Mouse (Mus musculus) hindbrain, embryonic 15.5 days (tissue): ENCODE data around the gene Zp3. TPM values are rescaled to one million over a fixed set of nuclear protein-coding genes. Genes with fewer than 3 reads are reported as not detected.

Experiments used
- ATAC-seq: fragments of 200-750 bp; cut with Nextera tagmentation; 2 replicates; pipeline ENCODE4 v1.8.0; 2017; ENCODE audit warnings: low read depth, moderate number of reproducible peaks, moderate TSS enrichment; ENCODE audit not compliant: low FRiP score
- H3K27ac ChIP-seq: fragments of 300-500 bp; sonication (generic); replicated peaks from 2 replicates; pipeline ENCODE4 v1.5.1; 2015; ENCODE audit warnings: mild to moderate bottlenecking, inconsistent platforms
- H3K27me3 ChIP-seq: fragments of 300-500 bp; sonication (generic); 2 replicates; pipeline ENCODE4 v1.6.1; 2015; ENCODE audit warnings: control low read depth, inconsistent platforms
- H3K36me3 ChIP-seq: fragments of 300-500 bp; sonication (generic); 2 replicates; pipeline ENCODE4 v1.6.1; 2015; ENCODE audit warnings: control low read depth, inconsistent platforms
- H3K4me1 ChIP-seq: fragments of 300-500 bp; sonication (generic); replicated peaks from 2 replicates; pipeline ENCODE4 v1.6.1; 2015; ENCODE audit warnings: control low read depth, inconsistent platforms
- H3K4me2 ChIP-seq: fragments of 300-500 bp; sonication (generic); 2 replicates; pipeline ENCODE4 v1.6.1; 2015; ENCODE audit warnings: moderate library complexity, mild to moderate bottlenecking, inconsistent platforms
- H3K4me3 ChIP-seq: fragments of 300-500 bp; sonication (generic); 2 replicates; pipeline ENCODE4 v1.5.1; 2015; ENCODE audit warnings: mild to moderate bottlenecking, inconsistent platforms
- H3K9ac ChIP-seq: fragments of 300-500 bp; sonication (generic); 2 replicates; pipeline ENCODE4 v1.6.1; 2015; ENCODE audit warnings: inconsistent platforms
- H3K9me3 ChIP-seq: fragments of 300-500 bp; sonication (generic); 2 replicates; pipeline ENCODE4 v1.6.1; 2016; ENCODE audit warnings: control low read depth, inconsistent platforms
- WGBS: fragments of 180-500 bp; shearing (Covaris S2); methylation state at CpG from one replicate; pipeline ENCODE4 v1.1.7; 2015; 5-methylcytosine and 5-hydroxymethylcytosine counted together
- polyA plus RNA-seq: library from polyadenylated mRNA; unstranded; fragments of >200 nt; fragmentation: Nextera tagmentation; extraction: Ambion mirVana; gene quantifications from 2 replicates; pipeline ENCODE4 v1.2.1, GENCODE M21; 2015

Zp3 gene
- polyA plus RNA-seq, 1 experiment from 2014 or later = 0.21 TPM

GRCm38 (mm10) chr5:135950710-135951412 is 29.0 kb upstream of the Zp3 start:
- no peak for ATAC-seq
- Histone ChIP-seq H3K27me3 (no peaks in the 10 kb centered on the region), H3K4me3 (no peak overlapping the region), H3K4me2 (no peak overlapping the region), H3K36me3 (no peaks in the 10 kb centered on the region), H3K27ac (no peak overlapping the region), H3K9ac (no peak overlapping the region), H3K4me1 (peaks cover 3% of the 10 kb centered on the region), H3K9me3 (no peaks in the 10 kb centered on the region)
- 88% methylated on average over 11 of the region's 11 CpGs for WGBS

- WGBS = 95% methylated on average over 2 of the region's 2 CpGs
- ATAC-seq = no peak
- Histone ChIP-seq H3K4me2 (no peak overlapping the region), H3K9me3 (no peaks in the 10 kb centered on the region), H3K27me3 (no peaks in the 10 kb centered on the region), H3K4me3 (no peak overlapping the region), H3K4me1 (no peaks in the 10 kb centered on the region), H3K36me3 (no peaks in the 10 kb centered on the region), H3K9ac (no peak overlapping the region), H3K27ac (no peak overlapping the region)
These were observed 28.2 kb upstream of the Zp3 start for GRCm38 (mm10) chr5:135951660-135952059.

DNA sequence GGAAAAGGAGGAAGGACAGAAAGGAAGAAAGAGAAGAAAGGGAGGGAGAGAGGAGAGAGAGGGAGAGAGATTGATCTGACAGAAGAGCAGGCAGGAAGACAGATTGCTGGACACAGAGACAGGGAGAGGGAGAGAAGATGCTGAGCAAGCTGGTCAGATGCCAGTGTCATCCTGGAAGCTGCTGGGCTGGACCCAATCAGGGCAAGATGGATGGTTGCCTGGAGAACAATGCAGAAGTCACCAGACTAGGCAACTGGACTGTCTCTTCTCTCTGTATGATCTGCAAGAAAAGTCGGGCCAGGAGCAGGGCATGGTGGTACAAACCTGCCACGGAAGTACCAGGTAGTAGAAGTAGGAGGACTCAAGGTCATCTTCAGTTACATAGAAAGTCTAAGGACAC is 27.1 kb upstream of the Zp3 start:
- Histone ChIP-seq H3K4me2 (no peak overlapping the region), H3K36me3 (no peaks in the 10 kb centered on the region), H3K9ac (no peak overlapping the region), H3K27ac (no peak overlapping the region), H3K4me3 (no peak overlapping the region), H3K9me3 (no peaks in the 10 kb centered on the region), H3K4me1 (peaks cover 5% of the 10 kb centered on the region; the same call in 1 of the 2 replicates), H3K27me3 (no peaks in the 10 kb centered on the region)
- 90% methylated on average over 2 of the region's 2 CpGs for WGBS
- ATAC-seq = no peak

DNA sequence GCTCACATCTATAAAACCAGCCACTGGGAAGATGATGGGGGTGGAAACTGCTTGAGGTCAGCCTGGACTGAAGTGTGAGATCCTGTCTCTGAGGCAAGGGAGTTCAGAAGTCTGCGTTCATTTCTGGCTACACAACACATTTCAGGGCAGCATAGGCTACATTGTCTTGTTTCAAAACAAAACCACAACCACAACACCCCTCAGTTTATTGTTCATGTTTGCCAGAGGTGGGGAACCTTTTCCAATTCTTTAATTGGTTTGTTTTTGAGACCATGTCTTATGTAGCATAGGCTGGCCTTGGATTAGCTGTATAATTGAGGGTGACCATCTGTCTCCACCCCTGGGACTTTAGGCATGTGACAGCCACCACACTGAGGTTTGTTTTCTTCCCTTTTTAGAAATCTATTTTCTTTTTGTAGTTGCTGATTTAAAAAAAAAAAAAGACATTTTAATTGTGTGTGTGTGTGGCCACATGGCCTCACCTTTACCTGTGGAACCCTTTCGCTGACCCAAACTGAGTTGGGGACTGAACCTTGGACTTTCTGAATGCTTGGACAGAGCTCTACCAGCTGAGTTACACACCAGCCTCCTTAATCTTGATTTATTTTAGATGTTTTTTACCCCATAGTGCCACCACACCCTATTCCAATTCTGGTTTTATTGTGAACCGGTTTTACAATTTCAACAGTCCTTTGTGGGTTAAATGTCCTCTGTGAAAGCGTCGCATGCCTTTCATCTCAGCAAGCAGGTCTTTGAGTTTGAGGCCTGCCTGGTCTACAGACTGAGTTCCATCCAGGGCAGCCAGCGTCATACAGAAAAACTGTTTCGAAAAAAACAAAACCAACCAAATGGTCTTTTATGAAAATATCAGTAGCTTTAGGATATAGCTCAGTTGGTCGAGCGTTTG is 23.3 kb upstream of the Zp3 start:
- no peaks in the 10 kb centered on the region for H3K27me3 ChIP-seq
- peak overlapping the region; percentile 57 for H3K4me2 ChIP-seq
- no peaks in the 10 kb centered on the region for H3K36me3 ChIP-seq
- H3K4me1 ChIP-seq = peaks cover 6% of the 10 kb centered on the region
- peak overlapping the region; percentile 81 for H3K27ac ChIP-seq
- WGBS = 82% methylated on average over 9 of the region's 9 CpGs
- H3K9me3 ChIP-seq = no peaks in the 10 kb centered on the region
- 0 out of 2 replicates have a peak overlapping the region, but pooled peaks have one; percentile 29 for H3K9ac ChIP-seq
- no peak for ATAC-seq
- peak overlapping the region; percentile 34 for H3K4me3 ChIP-seq

GRCm38 (mm10) chr5:135957207-135957974 is 22.5 kb upstream of the Zp3 start:
- H3K9me3 ChIP-seq = no peaks in the 10 kb centered on the region
- H3K27me3 ChIP-seq = no peaks in the 10 kb centered on the region
- no peaks in the 10 kb centered on the region for H3K36me3 ChIP-seq
- 7% methylated on average over 28 of the region's 28 CpGs for WGBS
- H3K27ac ChIP-seq = peak overlapping the region; percentile 81
- peak; percentile 80 for ATAC-seq
- H3K9ac ChIP-seq = peak overlapping the region; percentile 29; the same call in 1 of the 2 replicates
- peak overlapping the region; percentile 34 for H3K4me3 ChIP-seq
- peak overlapping the region; percentile 57 for H3K4me2 ChIP-seq
- H3K4me1 ChIP-seq = peaks cover 12% of the 10 kb centered on the region

DNA sequence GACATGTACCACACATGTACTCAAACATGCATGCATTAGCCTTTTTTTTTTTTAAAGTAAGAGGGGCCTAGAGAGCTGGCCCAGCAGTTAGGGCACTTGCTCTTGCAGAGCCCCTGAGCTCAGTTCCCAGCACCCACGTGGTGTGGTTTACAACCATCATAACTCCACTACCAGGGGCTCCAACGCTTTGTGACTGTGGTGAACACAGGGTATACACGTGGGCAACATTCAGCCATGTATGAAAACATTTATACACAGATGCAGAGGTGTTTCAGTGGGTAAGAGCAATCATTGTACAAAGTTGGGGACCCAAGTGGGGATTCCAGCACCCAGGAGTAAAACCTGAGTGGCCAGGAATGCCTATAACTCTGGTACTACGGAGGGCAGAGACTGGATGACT is 21.5 kb upstream of the Zp3 start:
- no peak for ATAC-seq
- no peak overlapping the region for H3K4me3 ChIP-seq
- WGBS = 85% methylated on average over 4 of the region's 4 CpGs
- H3K27ac ChIP-seq = peak overlapping the region; percentile 81; the same call in 1 of the 2 replicates
- no peaks in the 10 kb centered on the region for H3K9me3 ChIP-seq
- H3K36me3 ChIP-seq = no peaks in the 10 kb centered on the region
- peaks cover 17% of the 10 kb centered on the region for H3K4me1 ChIP-seq
- peak overlapping the region; percentile 57; the same call in 1 of the 2 replicates for H3K4me2 ChIP-seq
- no peak overlapping the region for H3K9ac ChIP-seq
- no peaks in the 10 kb centered on the region for H3K27me3 ChIP-seq

- no peak overlapping the region for H3K27ac ChIP-seq
- no peak for ATAC-seq
- H3K4me2 ChIP-seq = no peak overlapping the region
- peaks cover 19% of the 10 kb centered on the region for H3K4me1 ChIP-seq
- H3K9ac ChIP-seq = no peak overlapping the region
- no peaks in the 10 kb centered on the region for H3K27me3 ChIP-seq
- no peaks in the 10 kb centered on the region for H3K36me3 ChIP-seq
- H3K4me3 ChIP-seq = no peak overlapping the region
- H3K9me3 ChIP-seq = no peaks in the 10 kb centered on the region
- 93% methylated on average over 7 of the region's 7 CpGs for WGBS
These were observed 20.0 kb upstream of the Zp3 start for GRCm38 (mm10) chr5:135959911-135960310.

- ATAC-seq = no peak
- H3K9ac ChIP-seq = no peak overlapping the region
- H3K27ac ChIP-seq = peak overlapping the region; percentile 98; the same call in 1 of the 2 replicates
- H3K4me2 ChIP-seq = 0 out of 2 replicates have a peak overlapping the region, but pooled peaks have one; percentile 99
- H3K4me1 ChIP-seq = peaks cover 25% of the 10 kb centered on the region
- H3K9me3 ChIP-seq = no peaks in the 10 kb centered on the region
- H3K4me3 ChIP-seq = no peak overlapping the region
- H3K36me3 ChIP-seq = no peaks in the 10 kb centered on the region
- no peaks in the 10 kb centered on the region for H3K27me3 ChIP-seq
- 95% methylated on average over 15 of the region's 15 CpGs for WGBS
These were observed 18.8 kb upstream of the Zp3 start for GRCm38 (mm10) chr5:135960909-135961635.

DNA sequence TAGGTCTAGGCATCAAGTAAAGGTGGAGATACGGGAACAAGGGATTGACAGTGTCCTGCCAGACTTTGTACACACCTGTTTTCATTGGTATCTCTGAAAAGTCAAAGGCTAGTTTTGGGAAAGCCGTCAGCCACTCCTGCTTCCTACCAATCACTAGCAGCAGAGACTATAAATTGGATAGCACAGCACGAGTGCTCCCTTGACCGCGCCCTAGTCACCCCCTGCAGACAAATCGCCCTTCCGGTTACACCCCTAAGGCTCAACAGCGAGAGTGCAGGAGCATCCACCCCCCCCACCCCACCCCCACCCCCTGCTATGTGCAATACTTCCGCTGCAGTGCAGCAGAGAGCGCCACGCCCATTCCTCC is 17.8 kb upstream of the Zp3 start:
- under 1% methylated on average over 11 of the region's 11 CpGs for WGBS
- peak overlapping the region; percentile 47 for H3K9ac ChIP-seq
- peak overlapping the region; percentile 99 for H3K4me2 ChIP-seq
- H3K4me1 ChIP-seq = peaks cover 22% of the 10 kb centered on the region
- no peaks in the 10 kb centered on the region for H3K27me3 ChIP-seq
- H3K9me3 ChIP-seq = no peaks in the 10 kb centered on the region
- H3K36me3 ChIP-seq = no peaks in the 10 kb centered on the region
- H3K4me3 ChIP-seq = peak overlapping the region; percentile 66
- ATAC-seq = no peak
- H3K27ac ChIP-seq = peak overlapping the region; percentile 98

DNA sequence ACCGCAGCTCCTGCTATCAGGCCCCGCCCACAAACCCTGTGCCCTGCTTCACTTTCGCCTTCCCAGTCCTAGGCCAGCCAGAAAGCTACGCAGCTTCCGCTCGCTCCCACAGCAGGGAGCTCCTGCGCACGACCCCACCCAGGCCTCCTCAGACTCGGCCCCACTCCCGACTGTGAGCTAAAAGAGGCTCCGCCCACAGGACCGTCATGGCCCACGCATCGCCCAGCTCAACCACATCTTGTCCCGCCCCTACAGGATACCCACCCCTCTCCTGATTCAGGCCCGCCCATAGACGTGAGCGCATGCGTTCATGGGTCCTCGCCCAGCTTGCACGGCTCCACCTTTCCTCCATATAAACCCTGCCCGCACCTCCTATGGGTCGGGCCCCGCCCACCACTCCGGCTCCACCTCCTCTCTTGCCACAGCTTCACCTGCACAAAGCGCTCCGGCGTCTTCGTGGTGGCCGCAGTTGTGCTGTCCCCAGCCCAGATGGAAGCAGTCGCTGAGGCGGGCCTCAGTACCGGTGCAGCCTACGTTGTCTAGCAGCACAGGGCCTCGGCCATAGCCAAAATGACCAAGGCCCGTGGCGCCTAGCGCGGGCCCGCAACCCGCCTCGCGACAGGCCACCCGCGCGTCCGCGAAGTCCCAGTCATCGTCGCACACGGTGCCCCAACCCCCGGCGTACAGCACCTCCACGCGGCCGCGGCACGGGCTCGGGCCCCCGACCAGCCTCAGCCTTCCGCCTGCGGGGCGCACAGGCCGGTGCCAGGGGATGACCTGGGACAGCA is 17.2 kb upstream of the Zp3 start:
- Histone ChIP-seq H3K4me2 (peak overlapping the region; percentile 99), H3K27me3 (no peaks in the 10 kb centered on the region), H3K9me3 (no peaks in the 10 kb centered on the region), H3K27ac (peak overlapping the region; percentile 98), H3K4me3 (peak overlapping the region; percentile 66), H3K4me1 (peaks cover 21% of the 10 kb centered on the region), H3K9ac (peak overlapping the region; percentile 78), H3K36me3 (no peaks in the 10 kb centered on the region)
- ATAC-seq = peak; percentile 97
- under 1% methylated on average over 63 of the region's 64 CpGs for WGBS

- H3K27ac ChIP-seq = peak overlapping the region; percentile 98
- WGBS = 5% methylated on average over 6 of the region's 6 CpGs
- H3K4me3 ChIP-seq = peak overlapping the region; percentile 66
- H3K4me1 ChIP-seq = peaks cover 21% of the 10 kb centered on the region
- no peaks in the 10 kb centered on the region for H3K27me3 ChIP-seq
- no peaks in the 10 kb centered on the region for H3K9me3 ChIP-seq
- H3K4me2 ChIP-seq = peak overlapping the region; percentile 99
- no peak for ATAC-seq
- H3K36me3 ChIP-seq = no peaks in the 10 kb centered on the region
- H3K9ac ChIP-seq = peak overlapping the region; percentile 78
These were observed 16.6 kb upstream of the Zp3 start for GRCm38 (mm10) chr5:135963280-135963627.
